Mouse (Mus musculus) heart, adult 18-20 months (tissue): Measurements from ENCODE around the gene Ldhd. TPM values are rescaled to one million over a fixed set of nuclear protein-coding genes. Genes with fewer than 3 reads are reported as not detected.
A peak's percentile ranks its signal among the peaks of the same experiment; 100 is the strongest.

Source experiments
- DNase-seq, 2 experiments: peaks; one replicate each; pipeline ENCODE4 v3.0.0; 2021 to 2022; ENCODE audit warnings: mixed read lengths in 1 of 2
- total RNA-seq, 2 experiments: library from RNA; stranded (reverse); gene quantifications; 2 replicates each; pipeline ENCODE4 v1.2.3; 2021

The Ldhd gene
- total RNA-seq, 2 experiments from 2014 or later = 49.2 to 51.1 TPM

DNA sequence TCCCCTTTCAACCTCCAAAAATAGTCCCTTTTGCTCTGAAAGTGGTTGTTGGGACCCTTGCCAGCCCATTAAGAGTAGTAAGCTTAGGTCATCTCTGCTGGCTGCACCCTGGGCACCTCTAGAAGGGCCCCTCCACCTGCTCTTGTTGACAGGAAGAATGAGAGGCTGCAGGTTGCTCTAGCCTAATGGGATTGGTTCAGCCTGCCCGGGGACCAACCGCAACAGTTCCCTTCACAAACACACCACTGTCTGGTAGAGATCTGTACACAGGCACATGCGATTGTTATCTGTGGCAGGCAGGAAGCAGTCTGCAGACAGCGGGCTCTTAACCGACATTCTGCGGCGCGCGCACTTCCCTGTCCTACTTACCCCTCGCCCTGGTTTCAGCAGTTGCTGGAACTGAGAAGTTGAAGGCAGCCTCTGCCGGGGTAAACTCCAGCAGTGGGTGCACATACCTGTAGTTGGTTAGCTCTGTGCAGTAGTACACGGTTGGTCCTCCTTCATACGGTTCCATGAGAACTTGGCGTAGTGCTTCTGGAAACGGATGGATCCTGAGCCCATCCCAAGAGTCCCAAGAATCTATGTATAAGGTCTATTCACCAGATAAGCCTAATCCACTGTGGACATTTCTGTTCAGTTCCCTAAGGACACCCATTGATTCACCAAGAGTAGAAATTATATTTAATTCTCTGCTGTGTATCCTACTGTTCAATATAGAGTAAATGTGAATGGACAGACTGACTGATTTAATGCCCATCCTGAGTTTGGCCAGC is 34.3 kb downstream of the Ldhd start:
- DNase-seq = peak; percentile 53 to 72

DNA sequence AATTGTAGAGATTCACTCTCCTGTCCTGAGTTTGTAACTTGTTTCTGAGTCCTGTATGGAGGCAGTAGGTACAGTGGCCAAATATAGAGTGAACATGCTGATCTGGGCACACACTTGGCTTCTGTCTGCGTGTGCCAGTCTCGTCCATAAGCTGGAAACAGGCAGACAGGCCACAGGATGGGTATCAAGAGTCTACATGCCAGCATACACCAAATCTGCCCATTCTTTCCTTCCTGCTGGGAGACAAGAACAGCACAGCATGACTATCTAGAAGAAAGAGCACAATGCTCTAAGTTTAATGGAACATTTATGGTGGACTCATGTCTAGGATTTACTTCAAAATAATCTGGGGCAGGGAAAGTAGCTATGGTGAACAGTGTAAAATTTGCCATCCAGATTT is 35.2 kb downstream of the Ldhd start:
- DNase-seq = no peak

DNA sequence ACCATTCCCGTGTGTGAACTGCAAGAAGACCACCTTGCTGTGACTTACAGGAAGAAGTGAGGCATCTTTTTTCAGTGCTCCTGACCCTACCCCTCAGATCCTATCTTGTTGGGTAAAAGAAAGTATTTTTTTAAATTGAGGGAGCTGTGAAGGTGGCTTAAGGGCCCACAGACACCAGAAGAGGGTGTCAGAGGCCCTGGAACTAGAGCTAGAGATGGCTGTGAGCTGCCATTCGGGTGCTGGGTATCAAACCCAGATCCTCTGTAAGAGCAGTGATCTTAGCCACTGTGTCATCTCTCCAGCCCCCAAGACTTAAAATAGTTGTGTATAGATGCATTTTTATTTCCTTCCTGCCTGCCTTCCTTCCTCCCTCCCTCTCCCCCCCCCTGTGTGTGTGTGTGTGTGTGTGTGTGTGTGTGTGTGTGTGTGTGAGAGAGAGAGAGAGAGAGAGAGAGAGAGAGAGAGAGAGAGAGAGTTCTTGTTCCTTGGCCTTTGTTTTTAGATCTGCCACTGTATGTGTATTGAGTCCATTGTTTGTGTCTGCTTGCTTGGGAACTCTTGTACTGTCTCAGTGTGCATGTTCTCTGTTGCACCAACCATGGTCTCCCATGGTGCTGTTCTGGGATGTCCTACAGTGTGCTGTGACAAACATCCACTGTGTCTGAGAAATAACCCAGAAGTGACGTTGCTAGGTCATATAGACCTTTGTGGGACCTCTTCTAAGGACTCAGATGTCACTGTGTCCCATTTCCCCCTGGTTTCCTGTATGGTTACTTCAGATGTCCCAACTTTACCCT is 35.9 kb downstream of the Ldhd start:
- no peak for DNase-seq

DNA sequence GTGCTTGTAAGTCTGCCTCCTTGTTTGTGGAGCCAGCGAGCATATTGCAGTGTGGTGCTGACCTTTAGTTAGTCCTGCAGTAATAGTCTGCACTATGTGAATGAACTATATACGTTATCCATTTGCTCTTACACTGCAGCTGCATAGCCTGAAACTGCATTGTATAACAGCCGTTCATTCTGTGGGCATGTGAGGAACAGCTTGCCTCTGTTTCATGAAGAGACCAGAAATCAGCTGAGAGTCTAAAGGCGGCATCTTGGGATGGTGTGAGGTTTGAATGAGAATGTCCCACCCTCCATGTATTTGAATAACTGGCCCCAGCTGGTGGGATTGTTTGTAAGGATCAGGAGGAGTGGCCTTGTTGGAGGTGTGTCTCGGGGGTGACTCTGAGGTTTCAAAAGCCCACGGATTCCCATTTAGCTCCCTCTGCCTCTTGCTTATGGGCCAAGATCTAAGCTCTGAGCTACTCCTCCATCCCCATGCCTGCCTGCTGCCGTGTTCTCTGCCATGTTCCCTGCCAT is 37.7 kb downstream of the Ldhd start:
- DNase-seq = no peak

DNA sequence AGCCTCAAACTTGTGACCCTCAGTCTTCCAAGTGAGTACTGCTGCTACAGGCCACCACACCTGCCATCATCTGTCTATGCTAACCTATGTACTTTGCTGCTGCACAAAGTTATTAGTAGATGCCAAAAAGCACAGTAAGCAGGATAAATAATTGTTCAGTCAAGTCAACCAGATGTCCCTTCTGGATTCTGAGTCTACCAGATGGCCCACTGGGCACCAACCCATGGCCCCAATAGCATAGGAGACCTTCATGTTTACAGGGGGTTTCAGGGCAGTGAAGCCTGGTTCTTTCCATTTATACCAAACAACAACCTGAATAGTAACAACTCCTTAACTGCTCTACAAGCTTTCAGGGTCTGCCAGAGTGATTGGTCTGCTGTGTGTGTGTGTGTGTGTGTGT is 39.0 kb downstream of the Ldhd start:
- DNase-seq = no peak

DNA sequence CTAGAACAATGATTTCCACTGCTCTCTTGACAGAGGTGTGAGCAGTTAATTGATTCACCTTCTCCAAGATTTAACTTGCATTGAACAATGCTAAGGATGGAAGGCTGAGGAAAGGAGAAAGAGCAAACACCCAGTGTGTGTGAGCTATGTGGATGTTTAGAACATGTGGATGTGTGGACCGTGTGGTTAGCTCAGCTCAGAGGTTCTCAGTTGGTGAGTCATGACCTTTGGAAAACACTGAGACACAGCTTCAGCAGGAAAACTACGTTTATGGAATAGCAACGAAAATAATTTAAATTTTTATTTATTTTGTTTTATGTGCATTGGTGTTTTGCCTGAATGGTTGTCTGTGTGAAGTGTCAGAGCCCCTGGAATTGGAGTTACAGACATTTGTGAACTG is 40.0 kb downstream of the Ldhd start:
- DNase-seq = no peak

DNA sequence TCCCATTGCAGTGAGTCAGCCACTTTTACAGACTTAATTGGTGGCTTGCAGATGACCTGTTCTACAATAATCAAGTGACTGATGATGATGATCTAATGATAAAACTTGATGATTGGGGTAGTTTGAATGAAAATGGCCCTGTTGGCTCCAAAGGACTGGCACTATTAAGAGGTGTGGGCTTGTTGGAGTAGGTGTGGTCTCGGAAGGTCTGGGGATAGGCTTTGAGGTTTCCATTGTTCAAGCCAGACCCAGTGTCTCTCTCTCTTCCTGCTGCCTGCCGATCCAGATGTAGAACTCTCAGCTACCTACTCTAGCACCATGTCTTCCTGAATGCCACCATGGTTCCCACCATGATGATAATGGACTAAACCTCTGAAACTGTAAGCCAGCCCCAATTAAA is 41.8 kb downstream of the Ldhd start:
- no peak for DNase-seq

DNA sequence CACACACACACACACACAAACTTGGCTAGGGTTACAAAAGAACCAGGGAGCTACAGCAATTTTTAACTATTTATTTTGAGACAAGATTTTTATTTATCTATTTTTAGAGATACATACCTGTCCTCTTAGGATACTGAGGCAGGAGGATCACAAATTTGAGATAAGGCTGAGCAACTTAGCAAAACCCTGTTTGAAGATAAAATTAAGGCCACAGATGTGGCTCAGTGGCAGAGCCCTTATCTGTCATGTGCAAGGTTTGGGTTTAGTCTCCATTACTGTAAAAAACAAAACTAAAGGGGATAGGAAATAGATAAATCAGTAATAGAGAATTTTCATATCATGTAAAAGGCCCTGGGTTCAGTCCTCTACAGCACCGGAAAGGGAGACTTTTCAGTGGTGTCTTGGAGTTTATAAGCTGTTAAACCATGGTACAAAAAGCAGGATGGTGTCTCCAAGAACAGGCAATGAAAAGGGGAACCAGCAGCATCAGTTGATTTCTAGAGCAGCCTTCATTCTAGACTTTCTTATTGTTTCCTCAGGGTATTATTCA is 42.6 kb downstream of the Ldhd start:
- DNase-seq = no peak

DNA sequence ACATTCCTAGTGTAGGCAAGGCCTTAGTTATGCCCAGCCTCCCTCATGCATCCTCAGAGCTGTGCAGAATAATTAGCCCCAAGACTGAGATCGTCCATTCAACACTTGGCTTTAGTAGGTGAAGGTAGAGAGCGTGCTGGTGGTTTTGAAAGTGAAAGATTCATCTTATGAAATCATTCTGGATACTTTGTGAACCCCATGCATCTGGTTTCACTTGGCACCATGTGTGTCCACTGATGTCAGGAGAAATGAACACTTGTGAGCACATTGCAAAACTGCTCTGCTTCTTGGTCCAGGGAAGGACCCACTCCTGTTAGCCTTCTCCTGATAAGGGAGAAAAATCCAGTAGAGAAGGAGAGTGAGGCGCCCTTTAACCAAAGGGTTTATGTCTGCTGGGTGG is 45.2 kb downstream of the Ldhd start:
- DNase-seq = peak in 1 of 2 experiments; percentile 43

DNA sequence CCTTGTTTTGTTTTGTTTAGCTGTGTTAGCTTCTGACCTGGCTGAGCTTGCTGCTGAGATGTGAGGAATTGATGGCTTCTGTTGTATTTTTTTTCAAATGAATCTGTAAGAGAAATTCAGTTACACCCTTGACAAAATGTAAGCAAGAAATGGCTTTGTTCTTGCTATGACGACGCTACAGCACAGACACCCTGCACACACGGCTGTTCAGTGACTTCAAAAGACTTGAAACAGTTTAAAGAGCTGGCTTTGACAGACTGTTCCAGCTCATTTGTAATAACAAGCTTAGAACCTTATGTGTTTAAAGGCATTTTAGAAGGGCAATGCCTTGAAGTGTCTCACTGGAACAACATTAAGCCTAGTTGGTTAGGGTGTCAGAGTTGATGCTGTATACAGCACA is 47.8 kb downstream of the Ldhd start:
- DNase-seq = no peak

DNA sequence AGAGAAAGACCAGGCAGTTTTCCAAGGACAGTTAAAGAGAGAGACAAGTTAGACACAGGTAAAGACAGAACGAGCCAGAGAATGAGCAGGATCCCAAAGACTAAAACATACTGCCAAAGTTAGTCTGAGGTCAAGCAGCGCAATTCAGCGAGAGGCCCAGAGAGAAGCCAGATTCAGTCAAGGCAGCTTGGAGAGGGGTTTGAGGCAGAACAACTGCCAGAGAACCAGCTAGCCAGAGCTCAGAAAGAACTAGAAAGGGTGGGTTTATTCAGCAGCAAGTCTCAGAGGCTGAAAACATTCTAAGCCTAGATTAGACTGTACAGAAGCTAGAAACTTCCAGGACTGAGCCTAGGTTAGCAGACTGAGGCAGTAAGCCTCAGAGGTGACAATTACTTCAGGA is 49.9 kb downstream of the Ldhd start:
- DNase-seq = no peak

DNA sequence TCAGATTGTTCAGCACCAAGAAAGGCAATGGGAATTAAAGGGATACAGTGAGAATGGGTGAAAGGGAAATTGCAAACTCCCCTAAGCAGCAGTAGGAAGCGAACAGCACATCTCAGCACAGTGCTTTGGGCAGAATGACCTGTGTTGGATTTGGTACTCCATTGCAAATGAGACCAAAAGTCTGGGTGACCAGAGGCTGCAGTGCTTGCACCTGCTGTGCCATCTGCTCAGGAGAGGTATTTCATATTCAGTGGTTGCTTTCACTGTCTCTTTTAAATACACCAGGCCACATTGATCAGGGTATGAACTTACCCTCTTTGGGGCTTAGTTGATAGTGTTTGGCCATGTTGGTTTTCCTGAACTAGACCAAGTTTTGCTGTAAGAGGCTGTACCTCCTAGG is 50.9 kb downstream of the Ldhd start:
- DNase-seq = no peak

DNA sequence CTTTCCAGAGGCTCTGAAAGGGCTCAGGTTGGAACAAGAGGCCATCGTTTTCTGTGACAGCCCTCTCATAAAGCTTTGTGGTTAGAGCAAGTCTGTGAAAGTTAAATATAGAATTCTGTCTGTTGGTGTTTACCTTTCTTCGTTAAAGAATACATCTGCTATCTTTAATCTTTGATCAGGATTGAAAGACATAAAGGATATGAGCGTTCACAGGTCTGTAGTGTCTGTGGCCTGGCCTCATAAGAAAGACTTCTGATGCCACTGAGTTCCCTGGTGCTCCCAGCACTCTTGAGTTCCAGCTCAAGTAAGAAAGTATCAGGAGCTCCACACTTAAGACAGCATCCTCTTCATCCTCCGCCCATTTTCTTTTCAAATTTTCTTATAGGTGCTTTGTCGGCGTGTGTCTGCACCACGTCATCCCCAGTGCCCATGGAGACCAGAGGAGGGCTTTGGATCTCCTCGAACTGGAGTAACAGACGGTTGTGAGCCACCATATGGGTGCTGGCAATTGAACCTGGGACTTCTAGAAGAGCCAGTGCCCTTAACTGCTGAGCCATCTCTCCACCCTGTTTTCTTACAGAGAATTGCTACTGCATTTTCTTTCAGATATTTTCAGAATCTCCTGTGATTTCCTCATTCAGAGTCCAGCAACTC is 52.2 kb downstream of the Ldhd start:
- DNase-seq = no peak

DNA sequence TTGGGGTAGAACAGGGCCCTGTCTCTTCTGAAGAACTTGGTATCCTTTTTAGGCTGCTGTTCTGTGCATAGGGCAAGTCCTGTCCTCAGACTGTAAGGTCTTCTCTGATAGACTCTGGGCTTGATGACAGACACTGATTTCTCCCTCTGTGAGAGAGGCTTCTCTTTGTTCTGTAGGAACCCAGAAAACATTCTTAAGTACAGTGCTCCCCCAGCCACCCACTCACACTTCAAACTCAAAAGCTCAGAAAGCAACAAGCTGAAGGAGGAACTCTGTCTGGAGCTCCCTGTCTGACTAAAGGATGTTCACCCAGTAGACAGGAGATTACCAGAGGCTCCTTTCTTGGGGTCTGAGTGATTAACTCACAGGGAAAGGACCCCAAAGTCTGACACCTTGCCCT is 53.7 kb downstream of the Ldhd start:
- DNase-seq = no peak

DNA sequence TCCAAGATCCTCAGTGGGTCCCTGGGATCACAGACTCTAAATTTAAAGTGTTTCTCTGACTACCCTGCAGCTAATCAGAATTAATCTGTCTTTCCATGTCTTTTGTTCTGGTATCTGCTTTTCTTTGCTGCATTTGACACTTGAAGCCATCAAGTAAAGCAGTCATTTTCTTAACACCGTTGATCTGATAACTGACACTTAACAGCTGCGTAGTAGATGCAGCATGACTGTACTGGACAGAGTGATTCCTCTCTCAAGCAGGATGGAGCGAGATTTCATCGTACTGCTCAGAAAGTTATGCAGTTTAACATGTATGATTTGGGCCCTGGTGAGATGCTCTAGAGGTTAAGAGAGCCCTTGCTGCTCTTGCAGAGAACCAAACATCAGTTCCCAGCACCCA is 54.7 kb downstream of the Ldhd start:
- no peak for DNase-seq

DNA sequence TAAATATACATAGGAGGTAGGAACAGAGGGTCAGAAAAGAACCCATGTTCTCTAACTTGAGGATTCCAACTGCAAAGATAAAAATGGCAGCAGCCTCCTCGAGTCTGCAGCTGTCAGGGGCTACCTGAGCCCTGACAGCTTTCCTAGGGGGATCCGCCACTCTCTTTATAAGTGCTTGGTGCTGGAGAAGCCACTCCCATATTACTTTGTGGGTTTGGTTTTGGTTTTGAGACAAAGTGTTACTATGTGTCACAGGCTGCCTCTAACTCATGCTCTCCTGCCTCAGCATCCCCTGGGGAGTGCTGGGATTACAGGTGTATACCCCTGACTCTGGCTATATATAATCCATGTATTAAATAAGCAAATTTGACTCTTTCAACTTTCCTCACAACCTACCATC is 56.2 kb downstream of the Ldhd start:
- DNase-seq = no peak

Other genes starting within 250 kb of the Ldhd start
- under 1 TPM in 1 of 2 experiments, not detected in 1; 0.21 TPM for gene Fa2h, start 236.6 kb downstream of the Ldhd start, total RNA-seq
- gene Wdr59, start 108.3 kb downstream of the Ldhd start, total RNA-seq = 1 to 10 TPM; 7.1 to 7.8 TPM
- gene Znrf1, start 94.3 kb downstream of the Ldhd start, total RNA-seq = 10 to 100 TPM; 52.5 to 66.6 TPM
- 1 to 10 TPM; 6.5 to 7.4 TPM for gene Zfp1, start 13.0 kb upstream of the Ldhd start, total RNA-seq
- not detected for gene Ctrb1, start 60.6 kb upstream of the Ldhd start, total RNA-seq
- 10 to 100 TPM; 18.9 to 19.1 TPM for gene Bcar1, start 113.4 kb upstream of the Ldhd start, total RNA-seq
- 10 to 100 TPM; 35.2 to 36.1 TPM for gene Cfdp1, start 223.9 kb upstream of the Ldhd start, total RNA-seq
- 1 to 10 TPM; 2.4 to 2.6 TPM for gene Tmem170, start 246.4 kb upstream of the Ldhd start, total RNA-seq